ENCODE assay signal across 1 mouse cellular context in genomic region chr5:30071677-30072076, GRCm38 (mm10).
TF ChIP-seq lines count a peak whose summit lies in the region.

No protein-coding gene starts in this region.

TF ChIP-seq in MEL, 35 proteins besides CTCF, POLR2A, EP300 and RAD21 (continued from another document):
- TF ChIP-seq UBTF (IDR thresholded peaks at IDR 0.05; ENCODE audit: borderline replicate concordance, insufficient read depth, low read depth, low read length): no peak
- no peak for TF ChIP-seq POLR2AphosphoS5 (IDR thresholded peaks at IDR 0.05; ENCODE audit: borderline replicate concordance, low read depth, low read length)
- no peak for TF ChIP-seq CHD2 (IDR thresholded peaks at IDR 0.05; ENCODE audit: low read length)
- TF ChIP-seq HCFC1 (IDR thresholded peaks at IDR 0.05; ENCODE audit: low read depth, low read length): no peak
- TF ChIP-seq ETS1 (IDR thresholded peaks at IDR 0.05; ENCODE audit: low read depth, low read length): no peak
- TF ChIP-seq MEF2A (IDR thresholded peaks at IDR 0.05; ENCODE audit: extremely low read depth, insufficient replicate concordance, low read depth, low read length, poor library complexity, severe bottlenecking): no peak
- TF ChIP-seq ELF1 (IDR thresholded peaks at IDR 0.05; ENCODE audit: low read depth, low read length): no peak
- TF ChIP-seq GABPA (IDR thresholded peaks at IDR 0.05; ENCODE audit: low read depth, low read length): no peak
- no peak for TF ChIP-seq MYB (IDR thresholded peaks at IDR 0.05; ENCODE audit: low read depth, low read length)
- no peak for TF ChIP-seq MAZ (IDR thresholded peaks at IDR 0.05; ENCODE audit: low read depth, low read length)
